Mouse (Mus musculus): ENCODE measurements at regions not wholly inside any gene's neighbourhood (a gene's known extent, or its start where the extent isn't known, plus 50 kb on each side); places are given as distances from the start of the nearest gene placed in this dataset.
A peak's percentile ranks its signal among the peaks of the same experiment; 100 is the strongest.

- DNase-seq = no peak
Measured at GRCm38 (mm10) chr17:62546286-62546685, 334.8 kb downstream of the Efna5 start.

GRCm38 (mm10) chr17:62545330-62545729, 335.8 kb downstream of the Efna5 start:
- DNase-seq = no peak

- no peak for DNase-seq
Measured at GRCm38 (mm10) chr17:62543056-62543975, 337.8 kb downstream of the Efna5 start.

- no peak for DNase-seq
Measured at GRCm38 (mm10) chr17:62529911-62530310, 351.2 kb downstream of the Efna5 start.

- DNase-seq = no peak
Measured at GRCm38 (mm10) chr17:62527556-62527955, 353.6 kb downstream of the Efna5 start.

GRCm38 (mm10) chr17:62513635-62514034, 367.5 kb downstream of the Efna5 start:
- no peak for DNase-seq

GRCm38 (mm10) chr17:62510184-62510583, 370.9 kb downstream of the Efna5 start:
- no peak for DNase-seq

GRCm38 (mm10) chr17:62507766-62508485, 373.2 kb downstream of the Efna5 start:
- DNase-seq = no peak

- no peak for DNase-seq
Measured at GRCm38 (mm10) chr17:62504691-62505090, 376.4 kb downstream of the Efna5 start.

GRCm38 (mm10) chr17:62470739-62471138, 410.4 kb downstream of the Efna5 start:
- no peak for DNase-seq

- no peak for DNase-seq
Measured at GRCm38 (mm10) chr17:62469367-62469766, 411.8 kb downstream of the Efna5 start.

- no peak for DNase-seq
Measured at GRCm38 (mm10) chr17:62468859-62469258, 412.3 kb downstream of the Efna5 start.

- no peak for DNase-seq
Measured at GRCm38 (mm10) chr17:62467072-62467471, 414.0 kb downstream of the Efna5 start.

GRCm38 (mm10) chr17:62464994-62465393, 416.1 kb downstream of the Efna5 start:
- DNase-seq = no peak

- no peak for DNase-seq
Measured at GRCm38 (mm10) chr17:62464228-62464627, 416.9 kb downstream of the Efna5 start.

- DNase-seq = no peak
Measured at GRCm38 (mm10) chr17:62461304-62462245, 419.5 kb downstream of the Efna5 start.

- peak; percentile 4 for DNase-seq
Measured at GRCm38 (mm10) chr17:62458964-62459363, 422.2 kb downstream of the Efna5 start.

- DNase-seq = no peak
Measured at GRCm38 (mm10) chr17:62438045-62438444, 443.1 kb downstream of the Efna5 start.

GRCm38 (mm10) chr17:62436044-62436443, 445.1 kb downstream of the Efna5 start:
- no peak for DNase-seq

- no peak for DNase-seq
Measured at GRCm38 (mm10) chr17:62423476-62424385, 457.4 kb downstream of the Efna5 start.

GRCm38 (mm10) chr17:62417584-62417983, 463.5 kb downstream of the Efna5 start:
- no peak for DNase-seq

GRCm38 (mm10) chr17:62415152-62415551, 466.0 kb downstream of the Efna5 start:
- DNase-seq = no peak

Measured in cerebellum, adult 11 months (tissue).